17 mouse cellular contexts compared by ENCODE assay signal in the genomic region with DNA sequence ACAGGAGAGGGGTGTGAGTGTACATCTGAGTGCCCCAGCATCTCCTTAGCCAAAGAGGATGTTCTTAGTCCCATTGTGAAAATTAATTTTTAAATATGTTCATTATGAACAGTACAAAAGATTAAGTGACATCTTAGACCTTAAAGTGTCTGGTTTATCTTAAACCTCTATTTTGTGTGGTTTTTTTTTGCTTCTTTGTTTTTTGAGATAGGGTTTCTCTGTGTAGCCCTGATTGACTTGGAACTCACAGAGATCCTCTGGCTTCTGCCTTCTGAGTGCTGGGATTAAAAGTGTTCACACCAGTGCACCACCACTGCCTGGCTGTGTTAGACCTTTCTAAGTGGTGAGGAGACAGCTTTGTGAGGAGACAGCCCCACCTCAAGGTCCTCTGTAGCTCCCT. TPM values are rescaled to one million over a fixed set of nuclear protein-coding genes. Genes with fewer than 3 reads are reported as not detected.
DNase-seq lines count a peak whose midpoint lies in the region; ATAC-seq and TF ChIP-seq lines count a peak whose summit lies in the region.
"Had no signal": no experiment of that assay in that cellular context is flagged by ENCODE, and none has a peak within 500 bp of the region (broad histone marks: within the 10 kb centered on the region; RNA-seq: fewer than 3 reads in every experiment).

No protein-coding gene starts in this region.

- no peak overlapping the region for H3K4me3 ChIP-seq in heart, embryonic 13.5 days
- H3K4me3 ChIP-seq in liver, embryonic 11.5 days (ENCODE audit: low read depth, low read length): no peak overlapping the region
- H3K4me3 ChIP-seq in liver, postnatal 0 days (ENCODE audit: low read depth, low read length): no peak overlapping the region
- peak overlapping the region; percentile 64; the same call in 1 of the 2 replicates for H3K4me3 ChIP-seq in G1E (ENCODE audit: low read depth, low read length)
- no peak overlapping the region for H3K4me3 ChIP-seq in embryonic facial prominence, embryonic 14.5 days (ENCODE audit: low read depth, low read length)
- no peak overlapping the region for H3K4me3 ChIP-seq in kidney, embryonic 14.5 days (ENCODE audit: low read length)
- H3K4me3 ChIP-seq: heart, adult 2 months; limb, embryonic 12.5 days had no signal

- H3K36me3 ChIP-seq in heart, embryonic 13.5 days: peaks cover 35% of the 10 kb centered on the region
- peaks cover 27% of the 10 kb centered on the region for H3K36me3 ChIP-seq in liver, embryonic 11.5 days (ENCODE audit: control insufficient read depth, insufficient read depth, low read length)
- peaks cover 66% of the 10 kb centered on the region for H3K36me3 ChIP-seq in liver, postnatal 0 days (replicated peaks; ENCODE audit: insufficient read depth, low read length)
- H3K36me3 ChIP-seq in G1E (replicated peaks): peaks cover 89% of the 10 kb centered on the region
- H3K36me3 ChIP-seq in embryonic facial prominence, embryonic 14.5 days (ENCODE audit: control insufficient read depth, insufficient read depth, low read length): peaks cover 5% of the 10 kb centered on the region; the same call in 1 of the 2 replicates
- H3K36me3 ChIP-seq in kidney, embryonic 14.5 days (ENCODE audit: control insufficient read depth, insufficient read depth, low read length): peaks cover 7% of the 10 kb centered on the region; the same call in 1 of the 2 replicates

- H3K27me3 ChIP-seq in heart, embryonic 13.5 days (replicated peaks): peaks cover 12% of the 10 kb centered on the region
- no peaks in the 10 kb centered on the region for H3K27me3 ChIP-seq in liver, embryonic 11.5 days (replicated peaks; ENCODE audit: control insufficient read depth, insufficient read depth, low read length)
- no peaks in the 10 kb centered on the region for H3K27me3 ChIP-seq in liver, postnatal 0 days (ENCODE audit: insufficient read depth, low read length)
- H3K27me3 ChIP-seq in G1E (ENCODE audit: insufficient read depth, low read length): no peaks in the 10 kb centered on the region
- H3K27me3 ChIP-seq in embryonic facial prominence, embryonic 14.5 days (replicated peaks; ENCODE audit: control insufficient read depth, insufficient read depth, low read length): no peaks in the 10 kb centered on the region
- peaks cover 4% of the 10 kb centered on the region; the same call in 1 of the 2 replicates for H3K27me3 ChIP-seq in kidney, embryonic 14.5 days (ENCODE audit: control insufficient read depth, insufficient read depth, low read length)

- H3K4me1 ChIP-seq in heart, embryonic 13.5 days: peaks cover 24% of the 10 kb centered on the region
- peaks cover 26% of the 10 kb centered on the region for H3K4me1 ChIP-seq in liver, embryonic 11.5 days (replicated peaks; ENCODE audit: control insufficient read depth, insufficient read depth, low read length)
- H3K4me1 ChIP-seq in liver, postnatal 0 days (ENCODE audit: insufficient read depth): peaks cover 7% of the 10 kb centered on the region; the same call in 1 of the 2 replicates
- H3K4me1 ChIP-seq in G1E (ENCODE audit: insufficient read depth, low read depth, low read length): peaks cover 55% of the 10 kb centered on the region
- H3K4me1 ChIP-seq in embryonic facial prominence, embryonic 14.5 days (ENCODE audit: control insufficient read depth, insufficient read depth, low read length): peaks cover 34% of the 10 kb centered on the region
- peaks cover 17% of the 10 kb centered on the region for H3K4me1 ChIP-seq in kidney, embryonic 14.5 days (ENCODE audit: control insufficient read depth, insufficient read depth, low read length)

- no peak for TF ChIP-seq CTCF in liver, postnatal 0 days (IDR thresholded peaks at IDR 0.05; ENCODE audit: low read depth)
- TF ChIP-seq CTCF in G1E (IDR thresholded peaks at IDR 0.05; ENCODE audit: low read depth, low read length): no peak

- no peak for DNase-seq in heart, adult 11 months
- DNase-seq in liver, embryonic 11.5 days (ENCODE audit: low spot score): no peak
- DNase-seq in liver, postnatal 0 days: no peak
- no peak for DNase-seq in G1E (ENCODE audit: low spot score)
- no peak for DNase-seq in embryonic facial prominence, embryonic 14.5 days (ENCODE audit: low spot score)
- no peak for DNase-seq in testis, postnatal 14 days (ENCODE audit: low spot score)
- DNase-seq: B cell, adult 2 months; cerebellum, adult 9-11 months; forebrain, postnatal 0 days; heart, adult 2 months had no signal

- no peak overlapping the region for H3K4me2 ChIP-seq in heart, embryonic 13.5 days
- H3K4me2 ChIP-seq in liver, embryonic 11.5 days: peak overlapping the region; percentile 45
- no peak overlapping the region for H3K4me2 ChIP-seq in liver, postnatal 0 days (ENCODE audit: low read depth, low read length)
- no peak overlapping the region for H3K4me2 ChIP-seq in embryonic facial prominence, embryonic 14.5 days (ENCODE audit: low read depth, low read length)
- no peak overlapping the region for H3K4me2 ChIP-seq in kidney, embryonic 14.5 days (replicated peaks; ENCODE audit: low read depth, low read length)
- H3K4me2 ChIP-seq: limb, embryonic 12.5 days; midbrain, embryonic 11.5 days had no signal

- no peak overlapping the region for H3K27ac ChIP-seq in heart, embryonic 13.5 days (replicated peaks)
- H3K27ac ChIP-seq in liver, embryonic 11.5 days (ENCODE audit: low read depth, low read length): no peak overlapping the region
- H3K27ac ChIP-seq in liver, postnatal 0 days (ENCODE audit: low read depth): no peak overlapping the region
- H3K27ac ChIP-seq in embryonic facial prominence, embryonic 14.5 days (replicated peaks; ENCODE audit: low read depth, low read length): peak overlapping the region; percentile 75; the same call in 1 of the 2 replicates
- no peak overlapping the region for H3K27ac ChIP-seq in kidney, embryonic 14.5 days (ENCODE audit: low read depth, low read length)
- H3K27ac ChIP-seq: heart, adult 2 months; kidney, postnatal 0 days; macrophage had no signal

- ATAC-seq in heart, embryonic 13.5 days (ENCODE audit: extremely low read depth, insufficient number of reproducible peaks, low FRiP score, low TSS enrichment): no peak
- ATAC-seq in liver, embryonic 11.5 days (replicated peaks; ENCODE audit: low FRiP score): no peak
- ATAC-seq in liver, postnatal 0 days: no peak
- ATAC-seq in G1E (ENCODE audit: extremely low read depth, insufficient number of reproducible peaks, low FRiP score, poor library complexity, severe bottlenecking): no peak
- ATAC-seq in embryonic facial prominence, embryonic 14.5 days (ENCODE audit: low read depth): no peak
- no peak for ATAC-seq in kidney, embryonic 14.5 days (ENCODE audit: low FRiP score, low TSS enrichment)
- ATAC-seq: forebrain, postnatal 0 days had no signal

- TF ChIP-seq EP300 in liver, postnatal 0 days (IDR thresholded peaks at IDR 0.05; ENCODE audit: low read depth): no peak

- 0 out of 2 replicates have a peak overlapping the region, but pooled peaks have one; percentile 33 for H3K9ac ChIP-seq in heart, embryonic 13.5 days
- H3K9ac ChIP-seq in liver, embryonic 11.5 days (ENCODE audit: low read depth, low read length): no peak overlapping the region
- no peak overlapping the region for H3K9ac ChIP-seq in liver, postnatal 0 days (replicated peaks)
- H3K9ac ChIP-seq in embryonic facial prominence, embryonic 14.5 days (ENCODE audit: low read depth, low read length): no peak overlapping the region
- no peak overlapping the region; the same call in 1 of the 2 replicates for H3K9ac ChIP-seq in kidney, embryonic 14.5 days (ENCODE audit: low read depth, low read length)
- H3K9ac ChIP-seq: limb, embryonic 12.5 days had no signal

- no peaks in the 10 kb centered on the region for H3K9me3 ChIP-seq in heart, embryonic 13.5 days
- no peaks in the 10 kb centered on the region for H3K9me3 ChIP-seq in liver, embryonic 11.5 days (ENCODE audit: control insufficient read depth, low read length)
- no peaks in the 10 kb centered on the region for H3K9me3 ChIP-seq in liver, postnatal 0 days (ENCODE audit: low read length)
- H3K9me3 ChIP-seq in G1E (replicated peaks): no peaks in the 10 kb centered on the region
- no peaks in the 10 kb centered on the region for H3K9me3 ChIP-seq in embryonic facial prominence, embryonic 14.5 days (ENCODE audit: control insufficient read depth, low read length)
- no peaks in the 10 kb centered on the region for H3K9me3 ChIP-seq in kidney, embryonic 14.5 days (ENCODE audit: control insufficient read depth, low read length)
- H3K9me3 ChIP-seq: limb, embryonic 12.5 days; neural tube, embryonic 15.5 days had no signal

RNA-seq across cellular contexts. Expression of gene Comt, which starts 32.0 kb away (rescaled TPM):
- polyA plus RNA-seq in heart, embryonic 13.5 days (2015; fragmentation: Nextera tagmentation; extraction: Ambion mirVana): 101 and 108 TPM in 2 replicates
- polyA plus RNA-seq in liver, embryonic 11.5 days (2014; fragmentation: Nextera tagmentation; extraction: Ambion mirVana): 140 and 141 TPM in 2 replicates
- 100 and 125 TPM in 2 replicates for polyA plus RNA-seq in liver, postnatal 0 days (2015; fragmentation: Nextera tagmentation; extraction: Ambion mirVana)
- 51.1 and 59.0 TPM in 2 replicates for total RNA-seq in G1E (2014; fragmentation: Nextera tagmentation)
- total RNA-seq in G1E (2017): 36.7 and 53.7 TPM in 2 replicates
- polyA plus RNA-seq in G1E (2012): 25.2 and 47.5 TPM in 2 replicates
- polyA plus RNA-seq in embryonic facial prominence, embryonic 14.5 days (2014; fragmentation: Nextera tagmentation; extraction: Ambion mirVana): 85.4 and 86.4 TPM in 2 replicates
- 78.7 and 89.0 TPM in 2 replicates for polyA plus RNA-seq in kidney, embryonic 14.5 days (2014; fragmentation: Nextera tagmentation; extraction: Ambion mirVana)

RNA-seq across cellular contexts. Expression of gene Txnrd2, which starts 32.5 kb away (rescaled TPM):
- polyA plus RNA-seq in heart, embryonic 13.5 days (2015; fragmentation: Nextera tagmentation; extraction: Ambion mirVana): 34.5 and 37.4 TPM in 2 replicates
- 83.7 and 91.8 TPM in 2 replicates for polyA plus RNA-seq in liver, embryonic 11.5 days (2014; fragmentation: Nextera tagmentation; extraction: Ambion mirVana)
- polyA plus RNA-seq in liver, postnatal 0 days (2015; fragmentation: Nextera tagmentation; extraction: Ambion mirVana): 51.2 and 53.3 TPM in 2 replicates
- total RNA-seq in G1E (2014; fragmentation: Nextera tagmentation): 25.3 and 50.3 TPM in 2 replicates
- 12.8 and 18.3 TPM in 2 replicates for total RNA-seq in G1E (2017)
- 16.4 and 18.5 TPM in 2 replicates for polyA plus RNA-seq in G1E (2012)
- polyA plus RNA-seq in embryonic facial prominence, embryonic 14.5 days (2014; fragmentation: Nextera tagmentation; extraction: Ambion mirVana): 14.7 TPM in 2 replicates
- polyA plus RNA-seq in kidney, embryonic 14.5 days (2014; fragmentation: Nextera tagmentation; extraction: Ambion mirVana): 21.9 and 23.6 TPM in 2 replicates

RNA-seq across cellular contexts. Expression of gene Gnb1l, which starts 39.9 kb away (rescaled TPM):
- 8.7 and 9.1 TPM in 2 replicates for polyA plus RNA-seq in heart, embryonic 13.5 days (2015; fragmentation: Nextera tagmentation; extraction: Ambion mirVana)
- polyA plus RNA-seq in liver, embryonic 11.5 days (2014; fragmentation: Nextera tagmentation; extraction: Ambion mirVana): 17.8 and 18.4 TPM in 2 replicates
- polyA plus RNA-seq in liver, postnatal 0 days (2015; fragmentation: Nextera tagmentation; extraction: Ambion mirVana): 3.9 and 5.1 TPM in 2 replicates
- total RNA-seq in G1E (2014; fragmentation: Nextera tagmentation): 4.0 and 7.9 TPM in 2 replicates
- 5.3 and 6.1 TPM in 2 replicates for total RNA-seq in G1E (2017)
- 8.0 and 10.6 TPM in 2 replicates for polyA plus RNA-seq in G1E (2012)
- polyA plus RNA-seq in embryonic facial prominence, embryonic 14.5 days (2014; fragmentation: Nextera tagmentation; extraction: Ambion mirVana): 16.5 and 17.8 TPM in 2 replicates
- polyA plus RNA-seq in kidney, embryonic 14.5 days (2014; fragmentation: Nextera tagmentation; extraction: Ambion mirVana): 16.3 and 18.0 TPM in 2 replicates

RNA-seq across cellular contexts. Expression of gene Rtl10, which starts 40.0 kb away (rescaled TPM):
- 1.5 and 1.7 TPM in 2 replicates for polyA plus RNA-seq in heart, embryonic 13.5 days (2015; fragmentation: Nextera tagmentation; extraction: Ambion mirVana)
- polyA plus RNA-seq in liver, embryonic 11.5 days (2014; fragmentation: Nextera tagmentation; extraction: Ambion mirVana): 1.9 and 2.1 TPM in 2 replicates
- polyA plus RNA-seq in liver, postnatal 0 days (2015; fragmentation: Nextera tagmentation; extraction: Ambion mirVana): 0.57 and 0.59 TPM in 2 replicates
- total RNA-seq in G1E (2014; fragmentation: Nextera tagmentation) (9.3 and 9.9 TPM in 2 replicates), G1E (2017) (3.5 and 4.2 TPM in 2 replicates)
- polyA plus RNA-seq in G1E (2012): 7.1 and 8.3 TPM in 2 replicates
- 3.2 and 3.8 TPM in 2 replicates for polyA plus RNA-seq in embryonic facial prominence, embryonic 14.5 days (2014; fragmentation: Nextera tagmentation; extraction: Ambion mirVana)
- polyA plus RNA-seq in kidney, embryonic 14.5 days (2014; fragmentation: Nextera tagmentation; extraction: Ambion mirVana): 1.9 and 3.0 TPM in 2 replicates
- polyA plus RNA-seq: macrophage had no signal
